Mouse (Mus musculus): ENCODE results near the gene Map4k1. TPM values are rescaled to one million over a fixed set of nuclear protein-coding genes. Genes with fewer than 3 reads are reported as not detected.

The Map4k1 gene
- polyA plus RNA-seq, 1 experiment = 1.3 TPM

DNA sequence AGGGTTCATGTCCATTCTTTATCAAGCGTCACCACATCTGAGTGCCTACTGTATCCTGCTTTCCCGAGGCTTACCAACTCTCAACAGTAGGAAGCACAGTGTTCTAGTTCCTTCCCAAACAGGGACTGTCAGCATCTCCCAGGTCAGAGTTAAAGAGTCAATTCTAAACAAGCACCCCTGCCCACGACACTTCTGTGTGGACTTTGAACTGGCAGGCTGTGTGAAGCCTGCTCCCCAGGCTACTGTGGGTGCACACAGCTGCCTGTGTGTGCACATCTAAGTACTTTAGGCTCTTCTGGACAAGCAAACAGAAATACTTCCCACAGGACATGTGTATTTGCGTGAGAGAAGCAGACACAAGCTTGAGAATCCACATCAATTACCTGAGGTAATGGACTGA lies 40.3 kb upstream of the Map4k1 start:
- no peak for DNase-seq
- H3K27ac ChIP-seq (ENCODE audit: insufficient read depth, low read length) = peak overlapping the region; percentile 67; the same call in 1 of the 2 replicates
- H3K27me3 ChIP-seq (ENCODE audit: control insufficient read depth, insufficient read depth, low read length) = no peaks in the 10 kb centered on the region
- H3K4me3 ChIP-seq (replicated peaks; ENCODE audit: insufficient read depth, low read depth, low read length) = no peak overlapping the region
- peaks cover 23% of the 10 kb centered on the region for H3K4me1 ChIP-seq (ENCODE audit: control insufficient read depth, insufficient read depth, low read length)
- no peak for TF ChIP-seq CTCF (IDR thresholded peaks at IDR 0.05; ENCODE audit: borderline replicate concordance, insufficient read depth, low read depth, low read length)
- 70% methylated on average over 4 of the region's 4 CpGs for WGBS

DNA sequence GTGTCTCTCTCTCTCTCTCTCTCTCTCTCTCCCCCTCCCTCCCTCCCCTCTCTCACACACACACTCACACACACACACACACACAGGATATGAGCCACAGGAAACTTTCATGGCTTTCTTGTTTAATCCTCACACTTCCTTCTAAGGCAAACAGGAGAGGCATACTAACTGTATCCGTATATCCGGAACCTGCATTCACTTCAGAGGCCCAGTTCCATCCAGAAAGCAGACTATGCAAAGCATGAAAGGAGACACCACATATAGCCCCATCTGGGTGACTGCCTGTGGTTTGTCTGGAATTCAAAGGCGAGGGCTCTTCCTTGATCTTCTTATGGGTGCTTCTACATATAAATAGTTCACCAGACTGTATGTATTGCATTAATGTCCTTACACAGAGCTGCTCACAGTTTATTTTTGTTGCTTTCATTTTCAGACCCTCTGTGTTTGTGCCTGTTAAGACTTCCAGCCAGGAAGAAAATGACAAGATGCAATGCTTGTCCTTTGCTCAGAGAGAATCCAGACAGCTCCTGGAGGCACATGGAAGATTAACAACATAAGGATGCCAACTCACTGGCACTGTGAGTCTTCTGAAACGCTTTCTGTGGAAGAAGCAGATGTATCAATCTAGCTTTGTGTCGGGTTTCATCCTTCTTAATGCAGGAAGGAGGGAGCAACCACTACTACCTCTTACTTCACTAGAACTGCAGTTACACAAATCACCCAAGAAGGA lies 38.2 kb upstream of the Map4k1 start:
- TF ChIP-seq POLR2A (IDR thresholded peaks at IDR 0.05; ENCODE audit: borderline replicate concordance, insufficient read depth, low read length) = no peak
- no peak for TF ChIP-seq CTCF (IDR thresholded peaks at IDR 0.05; ENCODE audit: borderline replicate concordance, insufficient read depth, low read depth, low read length)
- no peak overlapping the region for H3K4me3 ChIP-seq (replicated peaks; ENCODE audit: insufficient read depth, low read depth, low read length)
- H3K27me3 ChIP-seq (ENCODE audit: control insufficient read depth, insufficient read depth, low read length) = no peaks in the 10 kb centered on the region
- WGBS = 62% methylated on average over 5 of the region's 5 CpGs
- DNase-seq = no peak
- H3K27ac ChIP-seq (ENCODE audit: insufficient read depth, low read length) = no peak overlapping the region
- peaks cover 31% of the 10 kb centered on the region for H3K4me1 ChIP-seq (ENCODE audit: control insufficient read depth, insufficient read depth, low read length)

DNA sequence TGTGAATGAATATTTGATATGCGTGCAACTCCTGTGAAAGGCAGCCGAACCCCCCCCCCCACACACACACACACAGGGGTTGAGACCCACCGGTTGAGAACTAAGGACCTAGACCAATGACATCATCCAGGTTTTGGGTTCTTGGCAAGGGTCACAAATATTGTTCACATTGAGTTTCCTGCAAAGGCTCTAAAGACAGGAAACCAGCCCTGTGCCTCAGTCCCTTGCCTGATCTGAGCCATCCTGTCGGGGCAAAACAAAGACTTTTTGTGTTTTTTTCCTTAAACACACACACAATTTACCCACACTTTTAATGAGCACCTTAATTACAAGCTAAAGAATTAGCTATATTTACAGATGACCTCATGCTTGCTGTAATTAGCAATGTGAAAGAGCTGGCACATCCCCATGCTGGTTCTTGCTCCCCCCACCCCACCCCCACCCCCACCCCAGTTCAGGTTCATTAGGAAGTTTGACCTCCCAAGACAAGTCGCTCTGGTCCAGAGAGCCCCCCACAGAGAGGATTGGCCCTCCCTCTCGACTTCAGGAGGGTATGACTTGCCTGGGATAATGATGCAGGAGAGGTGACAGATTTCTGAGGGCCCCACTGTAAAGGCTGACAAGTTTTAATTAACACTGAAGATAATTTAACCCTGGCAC lies 37.0 kb upstream of the Map4k1 start:
- WGBS = 49% methylated on average over 6 of the region's 6 CpGs
- TF ChIP-seq CTCF (IDR thresholded peaks at IDR 0.05; ENCODE audit: borderline replicate concordance, insufficient read depth, low read depth, low read length) (no peak), POLR2A (IDR thresholded peaks at IDR 0.05; ENCODE audit: borderline replicate concordance, insufficient read depth, low read length) (no peak)
- Histone ChIP-seq H3K4me1 (ENCODE audit: control insufficient read depth, insufficient read depth, low read length) (peaks cover 26% of the 10 kb centered on the region), H3K4me3 (replicated peaks; ENCODE audit: insufficient read depth, low read depth, low read length) (no peak overlapping the region), H3K27me3 (ENCODE audit: control insufficient read depth, insufficient read depth, low read length) (no peaks in the 10 kb centered on the region), H3K27ac (ENCODE audit: insufficient read depth, low read length) (no peak overlapping the region)
- DNase-seq = no peak

DNA sequence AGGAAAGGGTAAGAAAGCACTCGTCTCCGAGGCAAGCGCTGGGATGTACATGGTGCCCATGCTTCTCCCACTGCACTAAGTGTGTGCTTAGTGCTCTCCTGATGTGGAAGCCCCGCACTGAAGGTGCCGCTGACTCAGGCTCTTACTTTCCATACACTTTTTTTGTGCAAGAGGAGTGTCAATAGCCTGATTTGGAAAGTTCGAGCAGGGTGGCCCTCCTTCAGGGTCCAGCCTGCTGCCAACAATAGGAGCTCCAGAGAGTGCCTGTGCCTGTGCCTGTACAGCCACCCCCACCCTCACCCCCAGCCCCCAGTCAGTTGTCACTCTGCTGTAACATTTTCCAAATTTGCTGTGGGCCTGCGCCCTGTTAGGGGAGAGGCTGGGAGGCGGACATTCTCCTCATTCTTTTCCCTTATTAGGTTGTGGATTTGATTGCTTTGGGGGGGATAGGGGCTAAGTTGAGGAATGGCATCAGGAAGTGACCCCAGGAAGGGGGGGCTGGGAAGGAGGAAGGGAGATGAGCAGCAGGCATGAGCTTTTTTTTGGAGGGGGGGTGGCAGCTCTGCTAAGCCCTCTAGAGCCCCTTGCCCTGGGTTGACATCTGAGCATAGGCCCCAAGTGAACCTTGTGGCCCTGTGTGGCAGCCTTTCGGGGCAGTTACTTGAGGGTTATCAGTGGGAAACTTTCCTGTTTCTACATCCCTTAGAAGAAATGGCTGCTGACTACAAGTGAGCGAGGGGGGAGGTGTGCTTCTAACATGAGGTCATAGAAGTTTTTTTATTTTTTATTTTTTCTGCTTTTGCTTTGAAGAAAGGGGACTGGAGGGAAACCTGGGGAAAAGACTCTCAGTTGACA lies 36.2 kb upstream of the Map4k1 start:
- Histone ChIP-seq H3K4me1 (ENCODE audit: control insufficient read depth, insufficient read depth, low read length) (peaks cover 20% of the 10 kb centered on the region), H3K27ac (ENCODE audit: insufficient read depth, low read length) (no peak overlapping the region), H3K27me3 (ENCODE audit: control insufficient read depth, insufficient read depth, low read length) (no peaks in the 10 kb centered on the region), H3K4me3 (replicated peaks; ENCODE audit: insufficient read depth, low read depth, low read length) (no peak overlapping the region)
- TF ChIP-seq CTCF (IDR thresholded peaks at IDR 0.05; ENCODE audit: borderline replicate concordance, insufficient read depth, low read depth, low read length) (no peak), POLR2A (IDR thresholded peaks at IDR 0.05; ENCODE audit: borderline replicate concordance, insufficient read depth, low read length) (no peak)
- 59% methylated on average over 10 of the region's 10 CpGs for WGBS
- DNase-seq = no peak

DNA sequence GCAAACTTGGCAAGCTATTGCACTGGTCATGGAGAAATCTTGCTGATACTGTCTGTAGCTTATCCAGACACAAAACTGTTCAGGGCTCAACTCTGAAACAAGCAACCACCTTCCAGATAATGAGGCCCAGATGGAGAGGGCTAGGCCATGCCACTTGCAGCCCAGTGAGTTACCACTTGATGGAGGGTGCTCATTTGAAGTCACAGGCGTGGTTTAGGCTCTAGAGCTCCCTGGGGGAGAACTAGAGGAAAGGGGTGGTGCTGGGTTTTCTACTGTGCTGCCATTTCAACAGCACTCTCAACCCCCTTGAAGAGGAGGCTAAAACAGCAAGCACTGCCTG lies 35.6 kb upstream of the Map4k1 start:
- Histone ChIP-seq H3K4me3 (replicated peaks; ENCODE audit: insufficient read depth, low read depth, low read length) (no peak overlapping the region), H3K27ac (ENCODE audit: insufficient read depth, low read length) (no peak overlapping the region), H3K4me1 (ENCODE audit: control insufficient read depth, insufficient read depth, low read length) (peaks cover 20% of the 10 kb centered on the region), H3K27me3 (ENCODE audit: control insufficient read depth, insufficient read depth, low read length) (no peaks in the 10 kb centered on the region)
- no peak for DNase-seq
- no peak for TF ChIP-seq CTCF (IDR thresholded peaks at IDR 0.05; ENCODE audit: borderline replicate concordance, insufficient read depth, low read depth, low read length)
- no peak for TF ChIP-seq POLR2A (IDR thresholded peaks at IDR 0.05; ENCODE audit: borderline replicate concordance, insufficient read depth, low read length)
- 50% methylated on average over 1 of the region's 1 CpGs for WGBS

- no peaks in the 10 kb centered on the region for H3K27me3 ChIP-seq (ENCODE audit: control insufficient read depth, insufficient read depth, low read length)
- H3K4me3 ChIP-seq (replicated peaks; ENCODE audit: insufficient read depth, low read depth, low read length) = no peak overlapping the region
- H3K4me1 ChIP-seq (ENCODE audit: control insufficient read depth, insufficient read depth, low read length) = peaks cover 21% of the 10 kb centered on the region
- WGBS = 96% methylated on average over 7 of the region's 7 CpGs
- no peak overlapping the region for H3K27ac ChIP-seq (ENCODE audit: insufficient read depth, low read length)
- no peak for DNase-seq
- TF ChIP-seq POLR2A (IDR thresholded peaks at IDR 0.05; ENCODE audit: borderline replicate concordance, insufficient read depth, low read length) = no peak
- no peak for TF ChIP-seq CTCF (IDR thresholded peaks at IDR 0.05; ENCODE audit: borderline replicate concordance, insufficient read depth, low read depth, low read length)
Observed at GRCm38 (mm10) chr7:28948746-28949145, 33.1 kb upstream of the Map4k1 start.

- TF ChIP-seq POLR2A (IDR thresholded peaks at IDR 0.05; ENCODE audit: borderline replicate concordance, insufficient read depth, low read length) (no peak), CTCF (IDR thresholded peaks at IDR 0.05; ENCODE audit: borderline replicate concordance, insufficient read depth, low read depth, low read length) (no peak)
- DNase-seq = no peak
- H3K4me3 ChIP-seq (replicated peaks; ENCODE audit: insufficient read depth, low read depth, low read length) = no peak overlapping the region
- peaks cover 21% of the 10 kb centered on the region for H3K4me1 ChIP-seq (ENCODE audit: control insufficient read depth, insufficient read depth, low read length)
- whole genome bisulfite sequencing = 74% methylated on average over 2 of the region's 2 CpGs
- no peak overlapping the region for H3K27ac ChIP-seq (ENCODE audit: insufficient read depth, low read length)
- no peaks in the 10 kb centered on the region for H3K27me3 ChIP-seq (ENCODE audit: control insufficient read depth, insufficient read depth, low read length)
Observed at GRCm38 (mm10) chr7:28949298-28949697, 32.6 kb upstream of the Map4k1 start.

All from cerebellum, adult 2 months (tissue).